ENCODE assay signal across 21 mouse cellular contexts in the genomic region with DNA sequence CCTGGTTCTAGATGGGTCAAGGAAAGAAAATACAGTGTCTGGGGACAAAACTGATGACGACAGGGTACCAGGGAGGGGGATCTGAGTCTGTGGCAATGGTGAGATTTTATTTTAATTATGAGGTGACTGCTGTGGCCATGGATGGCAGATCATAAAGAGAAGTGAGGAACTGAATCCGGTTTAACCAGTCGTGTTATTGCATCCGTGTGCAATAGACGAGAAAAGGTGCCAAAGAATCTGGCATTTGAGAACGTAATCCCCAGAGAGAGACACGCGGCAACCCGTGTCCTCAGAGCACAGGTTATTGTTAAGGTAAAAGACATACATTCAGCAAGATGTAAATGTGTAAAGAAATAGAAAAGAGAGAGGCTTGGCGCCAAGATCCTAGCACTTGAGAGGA. TPM values are rescaled to one million over a fixed set of nuclear protein-coding genes. Genes with fewer than 3 reads are reported as not detected.
"Had no signal": no experiment of that assay in that cellular context is flagged by ENCODE, and none has a peak within 500 bp of the region (broad histone marks: within the 10 kb centered on the region; RNA-seq: fewer than 3 reads in every experiment).

No protein-coding gene starts in this region.

- H3K36me3 ChIP-seq: intestine, embryonic 15.5 days; limb, embryonic 12.5 days; limb, embryonic 15.5 days; liver, embryonic 13.5 days; lung, embryonic 15.5 days; midbrain, embryonic 12.5 days; midbrain, embryonic 15.5 days; neural tube, embryonic 13.5 days; stomach, embryonic 15.5 days had no signal

- H3K27me3 ChIP-seq: intestine, embryonic 15.5 days; limb, embryonic 12.5 days; limb, embryonic 15.5 days; liver, embryonic 13.5 days; lung, embryonic 15.5 days; midbrain, embryonic 15.5 days; neural tube, embryonic 13.5 days; stomach, embryonic 15.5 days had no signal

- DNase-seq: kidney, postnatal 25 days; layer of hippocampus, postnatal 36 days; left cerebral cortex, postnatal 4 days; liver, embryonic 13.5 days; lung, adult 18-20 months; lung, postnatal 14 days; right cerebral cortex, postnatal 4 days; thymus, adult 2 months; thymus, postnatal 14 days had no signal

- H3K9ac ChIP-seq: limb, embryonic 12.5 days; limb, embryonic 15.5 days; lung, embryonic 15.5 days; stomach, embryonic 15.5 days had no signal

- H3K27ac ChIP-seq: intestine, embryonic 15.5 days; kidney, postnatal 0 days; left cerebral cortex, adult 2 months; limb, embryonic 12.5 days; limb, embryonic 15.5 days; liver, embryonic 13.5 days; lung, embryonic 15.5 days; macrophage; midbrain, embryonic 12.5 days; midbrain, embryonic 15.5 days; neural tube, embryonic 13.5 days; stomach, embryonic 15.5 days had no signal

- H3K9me3 ChIP-seq: intestine, embryonic 15.5 days; limb, embryonic 12.5 days; limb, embryonic 15.5 days; liver, embryonic 13.5 days; lung, embryonic 15.5 days; midbrain, embryonic 12.5 days; midbrain, embryonic 15.5 days; neural tube, embryonic 13.5 days; stomach, embryonic 15.5 days had no signal

RNA-seq across cellular contexts. Expression of a gene that starts 41.6 kb away (rescaled TPM):
- polyA plus RNA-seq: macrophage had no signal

RNA-seq across cellular contexts. Expression of a gene that starts 54.9 kb away (rescaled TPM):
- polyA plus RNA-seq: intestine, embryonic 15.5 days; large intestine, adult 2 months; midbrain, embryonic 12.5 days had no signal
